Mouse (Mus musculus): ENCODE data around the gene Cyb5b. TPM values are rescaled to one million over a fixed set of nuclear protein-coding genes. Genes with fewer than 3 reads are reported as not detected.

Cyb5b gene
- polyA plus RNA-seq, 1 experiment from 2014 or later, result 113 TPM

- ATAC-seq (ENCODE audit: low read depth), result no peak
- H3K9ac ChIP-seq (replicated peaks; ENCODE audit: low read depth, low read length), result no peak overlapping the region
- H3K4me3 ChIP-seq (ENCODE audit: low read depth, low read length), result no peak overlapping the region
- H3K36me3 ChIP-seq (ENCODE audit: control insufficient read depth, insufficient read depth, low read length), result no peaks in the 10 kb centered on the region
- no peaks in the 10 kb centered on the region for H3K9me3 ChIP-seq (ENCODE audit: control insufficient read depth, low read length)
- WGBS, result 63% methylated on average over 19 of the region's 19 CpGs
- H3K4me1 ChIP-seq (ENCODE audit: control insufficient read depth, insufficient read depth, low read length), result no peaks in the 10 kb centered on the region
- no peak overlapping the region for H3K4me2 ChIP-seq (ENCODE audit: low read depth, low read length)
- H3K27me3 ChIP-seq (ENCODE audit: control insufficient read depth, insufficient read depth, low read length), result no peaks in the 10 kb centered on the region
- H3K27ac ChIP-seq (ENCODE audit: low read depth, low read length), result no peak overlapping the region
These were observed 36.1 kb upstream of the Cyb5b start for GRCm38 (mm10) chr8:107114150-107115007.

DNA sequence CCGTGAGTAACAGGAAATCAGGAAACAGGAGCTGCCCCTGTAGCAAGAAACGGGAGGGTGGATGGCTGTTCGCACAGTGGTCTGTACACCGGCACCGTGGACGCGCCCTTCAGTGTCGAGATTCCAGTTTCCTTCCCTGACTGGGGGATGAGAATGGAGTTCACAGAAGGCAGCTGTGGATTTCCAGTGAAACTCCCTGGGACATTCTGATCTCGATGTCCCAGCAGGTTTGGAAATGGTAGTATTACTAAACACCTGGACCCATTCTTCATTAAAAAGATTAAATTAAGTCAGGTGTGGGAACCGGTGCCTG, 35.5 kb upstream of the Cyb5b start:
- Histone ChIP-seq H3K27ac (ENCODE audit: low read depth, low read length) (no peak overlapping the region), H3K9me3 (ENCODE audit: control insufficient read depth, low read length) (no peaks in the 10 kb centered on the region), H3K36me3 (ENCODE audit: control insufficient read depth, insufficient read depth, low read length) (no peaks in the 10 kb centered on the region), H3K9ac (replicated peaks; ENCODE audit: low read depth, low read length) (no peak overlapping the region), H3K4me2 (ENCODE audit: low read depth, low read length) (no peak overlapping the region), H3K27me3 (ENCODE audit: control insufficient read depth, insufficient read depth, low read length) (no peaks in the 10 kb centered on the region), H3K4me1 (ENCODE audit: control insufficient read depth, insufficient read depth, low read length) (no peaks in the 10 kb centered on the region), H3K4me3 (ENCODE audit: low read depth, low read length) (no peak overlapping the region)
- 81% methylated on average over 10 of the region's 10 CpGs for WGBS
- ATAC-seq (ENCODE audit: low read depth), result no peak

DNA sequence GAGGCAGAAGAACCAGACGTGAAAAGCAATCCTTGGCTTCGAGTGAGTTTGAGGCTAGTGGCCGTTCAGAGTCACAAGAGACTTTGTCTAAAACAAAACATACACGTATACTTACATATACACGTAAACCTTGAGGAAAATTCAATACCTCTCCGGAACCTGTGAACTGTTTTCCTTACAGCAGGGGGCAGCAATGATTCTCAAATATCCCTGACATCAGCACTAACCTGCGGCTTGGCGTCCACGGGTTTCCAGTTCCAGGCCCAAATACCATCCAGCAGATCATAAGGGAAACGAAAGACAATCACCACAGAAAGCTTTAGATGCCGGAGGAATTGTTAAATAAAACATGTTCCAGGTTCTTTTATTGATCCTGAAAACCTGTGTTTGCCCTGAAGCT, 34.4 kb upstream of the Cyb5b start:
- whole genome bisulfite sequencing, result 17% methylated on average over 11 of the region's 11 CpGs
- no peak overlapping the region for H3K9ac ChIP-seq (replicated peaks; ENCODE audit: low read depth, low read length)
- ATAC-seq (ENCODE audit: low read depth), result no peak
- no peaks in the 10 kb centered on the region for H3K4me1 ChIP-seq (ENCODE audit: control insufficient read depth, insufficient read depth, low read length)
- H3K4me3 ChIP-seq (ENCODE audit: low read depth, low read length), result no peak overlapping the region
- no peaks in the 10 kb centered on the region for H3K27me3 ChIP-seq (ENCODE audit: control insufficient read depth, insufficient read depth, low read length)
- no peak overlapping the region for H3K27ac ChIP-seq (ENCODE audit: low read depth, low read length)
- H3K9me3 ChIP-seq (ENCODE audit: control insufficient read depth, low read length), result no peaks in the 10 kb centered on the region
- no peak overlapping the region for H3K4me2 ChIP-seq (ENCODE audit: low read depth, low read length)
- no peaks in the 10 kb centered on the region for H3K36me3 ChIP-seq (ENCODE audit: control insufficient read depth, insufficient read depth, low read length)

DNA sequence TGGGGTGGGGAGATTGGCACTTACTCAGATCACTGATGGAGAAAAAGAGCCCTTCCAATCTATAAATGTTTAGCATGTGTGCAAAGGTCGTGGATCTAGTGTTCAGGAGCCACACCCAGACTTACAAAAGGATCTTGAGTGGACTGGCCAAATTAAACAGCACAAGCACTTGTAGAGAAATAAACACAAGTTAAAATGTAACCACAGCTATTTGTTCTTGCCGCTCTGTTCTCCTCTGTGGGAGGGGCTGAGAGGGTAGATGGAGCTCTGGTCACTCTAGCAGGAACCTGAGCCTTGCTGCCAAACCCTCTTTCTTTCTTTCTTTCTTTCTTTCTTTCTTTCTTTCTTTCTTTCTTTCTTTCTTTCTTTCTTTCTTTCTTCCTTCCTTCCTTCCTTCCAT, 33.4 kb upstream of the Cyb5b start:
- Histone ChIP-seq H3K27me3 (ENCODE audit: control insufficient read depth, insufficient read depth, low read length) (no peaks in the 10 kb centered on the region), H3K9me3 (ENCODE audit: control insufficient read depth, low read length) (no peaks in the 10 kb centered on the region), H3K4me1 (ENCODE audit: control insufficient read depth, insufficient read depth, low read length) (no peaks in the 10 kb centered on the region), H3K4me2 (ENCODE audit: low read depth, low read length) (no peak overlapping the region), H3K36me3 (ENCODE audit: control insufficient read depth, insufficient read depth, low read length) (no peaks in the 10 kb centered on the region), H3K9ac (replicated peaks; ENCODE audit: low read depth, low read length) (no peak overlapping the region), H3K4me3 (ENCODE audit: low read depth, low read length) (no peak overlapping the region), H3K27ac (ENCODE audit: low read depth, low read length) (no peak overlapping the region)
- no peak for ATAC-seq (ENCODE audit: low read depth)
- WGBS, result 17% methylated on average over 2 of the region's 2 CpGs

GRCm38 (mm10) chr8:107118803-107119233, 31.6 kb upstream of the Cyb5b start:
- Histone ChIP-seq H3K9ac (replicated peaks; ENCODE audit: low read depth, low read length) (no peak overlapping the region), H3K27ac (ENCODE audit: low read depth, low read length) (no peak overlapping the region), H3K4me1 (ENCODE audit: control insufficient read depth, insufficient read depth, low read length) (peaks cover 4% of the 10 kb centered on the region; the same call in 1 of the 2 replicates), H3K27me3 (ENCODE audit: control insufficient read depth, insufficient read depth, low read length) (no peaks in the 10 kb centered on the region), H3K9me3 (ENCODE audit: control insufficient read depth, low read length) (no peaks in the 10 kb centered on the region), H3K4me3 (ENCODE audit: low read depth, low read length) (no peak overlapping the region), H3K36me3 (ENCODE audit: control insufficient read depth, insufficient read depth, low read length) (no peaks in the 10 kb centered on the region), H3K4me2 (ENCODE audit: low read depth, low read length) (no peak overlapping the region)
- no peak for ATAC-seq (ENCODE audit: low read depth)
- 59% methylated on average over 7 of the region's 7 CpGs for WGBS

DNA sequence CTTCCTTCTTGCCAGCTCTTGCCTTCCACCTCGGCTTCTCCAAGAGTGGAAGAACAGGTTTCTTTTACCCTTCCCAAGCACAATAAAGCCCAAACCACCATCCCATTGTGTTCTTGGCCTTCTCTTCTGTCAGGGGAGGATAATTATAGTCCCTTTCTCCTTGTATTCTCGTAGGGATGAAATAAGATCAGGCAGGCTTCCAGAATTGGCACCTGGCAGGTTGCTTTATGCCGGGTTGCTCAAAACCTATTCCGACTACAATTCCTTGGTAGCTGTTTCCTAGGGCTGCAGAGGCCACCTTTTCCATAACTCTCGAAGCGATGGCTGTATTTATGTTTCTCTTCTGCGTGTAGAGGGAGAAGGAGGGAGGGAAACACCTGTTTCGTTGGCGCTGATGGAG, 31.0 kb upstream of the Cyb5b start:
- Histone ChIP-seq H3K27ac (ENCODE audit: low read depth, low read length) (no peak overlapping the region), H3K9ac (replicated peaks; ENCODE audit: low read depth, low read length) (no peak overlapping the region), H3K4me1 (ENCODE audit: control insufficient read depth, insufficient read depth, low read length) (peaks cover 4% of the 10 kb centered on the region; the same call in 1 of the 2 replicates), H3K27me3 (ENCODE audit: control insufficient read depth, insufficient read depth, low read length) (no peaks in the 10 kb centered on the region), H3K36me3 (ENCODE audit: control insufficient read depth, insufficient read depth, low read length) (no peaks in the 10 kb centered on the region), H3K4me3 (ENCODE audit: low read depth, low read length) (no peak overlapping the region), H3K9me3 (ENCODE audit: control insufficient read depth, low read length) (no peaks in the 10 kb centered on the region), H3K4me2 (ENCODE audit: low read depth, low read length) (no peak overlapping the region)
- WGBS, result 66% methylated on average over 9 of the region's 9 CpGs
- no peak for ATAC-seq (ENCODE audit: low read depth)

DNA sequence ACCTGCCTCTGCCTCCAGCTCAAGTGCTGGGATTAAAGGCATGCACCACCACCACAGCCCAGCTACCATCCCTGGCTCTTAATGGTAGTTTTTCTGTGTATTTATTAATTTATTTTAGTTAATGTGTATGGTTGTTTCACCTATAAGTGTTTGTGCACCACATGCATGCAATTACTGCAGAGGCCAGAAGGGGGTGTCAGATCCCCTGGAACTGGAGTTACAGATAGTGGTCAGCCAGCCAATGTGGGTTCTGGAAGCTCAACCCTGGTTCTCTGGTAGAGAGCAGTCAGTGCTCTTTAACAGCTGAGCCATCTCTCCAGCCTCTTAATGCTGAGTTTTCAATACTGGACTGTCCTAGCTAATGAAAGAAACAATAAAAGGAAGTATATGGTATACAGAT, 29.6 kb upstream of the Cyb5b start:
- Histone ChIP-seq H3K27ac (ENCODE audit: low read depth, low read length) (no peak overlapping the region), H3K9ac (replicated peaks; ENCODE audit: low read depth, low read length) (no peak overlapping the region), H3K4me2 (ENCODE audit: low read depth, low read length) (no peak overlapping the region), H3K27me3 (ENCODE audit: control insufficient read depth, insufficient read depth, low read length) (no peaks in the 10 kb centered on the region), H3K4me1 (ENCODE audit: control insufficient read depth, insufficient read depth, low read length) (peaks cover 4% of the 10 kb centered on the region; the same call in 1 of the 2 replicates), H3K36me3 (ENCODE audit: control insufficient read depth, insufficient read depth, low read length) (no peaks in the 10 kb centered on the region), H3K9me3 (ENCODE audit: control insufficient read depth, low read length) (no peaks in the 10 kb centered on the region), H3K4me3 (ENCODE audit: low read depth, low read length) (no peak overlapping the region)
- ATAC-seq (ENCODE audit: low read depth), result no peak

GRCm38 (mm10) chr8:107121681-107122291, 28.7 kb upstream of the Cyb5b start:
- no peak for ATAC-seq (ENCODE audit: low read depth)
- H3K27me3 ChIP-seq (ENCODE audit: control insufficient read depth, insufficient read depth, low read length), result no peaks in the 10 kb centered on the region
- 90% methylated on average over 7 of the region's 7 CpGs for WGBS

DNA sequence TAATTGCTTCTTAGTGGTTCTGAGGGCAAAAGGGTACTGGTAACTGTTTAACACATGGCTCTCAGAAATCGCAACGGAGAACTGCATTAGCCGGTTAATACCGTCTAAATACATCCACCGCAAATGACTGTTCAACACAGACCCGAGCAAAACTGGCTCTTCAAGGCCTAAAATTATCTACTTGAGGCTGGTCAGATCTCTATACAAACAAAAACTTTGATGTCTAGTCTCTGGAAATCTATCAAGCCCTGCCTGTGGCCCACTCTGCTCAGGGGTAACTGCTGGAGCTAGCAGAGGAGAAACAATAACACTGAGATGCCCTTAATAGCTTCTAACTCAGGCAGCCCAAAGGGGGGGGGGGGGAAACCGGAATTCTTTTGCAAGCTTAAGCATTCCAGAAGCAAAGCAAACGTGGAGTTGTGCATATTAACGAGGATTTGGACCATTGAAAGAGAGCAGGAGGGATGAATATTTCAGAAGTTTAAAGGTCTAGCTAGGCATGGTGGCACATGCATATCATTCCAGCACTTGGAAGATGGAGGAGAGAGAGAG, 27.3 kb upstream of the Cyb5b start:
- no peak overlapping the region for H3K4me3 ChIP-seq (ENCODE audit: low read depth, low read length)
- no peak overlapping the region for H3K27ac ChIP-seq (ENCODE audit: low read depth, low read length)
- no peaks in the 10 kb centered on the region for H3K36me3 ChIP-seq (ENCODE audit: control insufficient read depth, insufficient read depth, low read length)
- no peaks in the 10 kb centered on the region for H3K9me3 ChIP-seq (ENCODE audit: control insufficient read depth, low read length)
- 24% methylated on average over 9 of the region's 9 CpGs for WGBS
- H3K4me1 ChIP-seq (ENCODE audit: control insufficient read depth, insufficient read depth, low read length), result peaks cover 4% of the 10 kb centered on the region; the same call in 1 of the 2 replicates
- H3K4me2 ChIP-seq (ENCODE audit: low read depth, low read length), result no peak overlapping the region
- ATAC-seq (ENCODE audit: low read depth), result no peak
- H3K27me3 ChIP-seq (ENCODE audit: control insufficient read depth, insufficient read depth, low read length), result no peaks in the 10 kb centered on the region
- H3K9ac ChIP-seq (replicated peaks; ENCODE audit: low read depth, low read length), result no peak overlapping the region

More at GRCm38 (mm10) chr8:107121681-107122291, 28.7 kb upstream of the Cyb5b start:
- Histone ChIP-seq H3K9me3 (ENCODE audit: control insufficient read depth, low read length) (no peaks in the 10 kb centered on the region), H3K4me3 (ENCODE audit: low read depth, low read length) (no peak overlapping the region), H3K4me1 (ENCODE audit: control insufficient read depth, insufficient read depth, low read length) (peaks cover 4% of the 10 kb centered on the region; the same call in 1 of the 2 replicates), H3K36me3 (ENCODE audit: control insufficient read depth, insufficient read depth, low read length) (no peaks in the 10 kb centered on the region), H3K9ac (replicated peaks; ENCODE audit: low read depth, low read length) (no peak overlapping the region), H3K4me2 (ENCODE audit: low read depth, low read length) (no peak overlapping the region), H3K27ac (ENCODE audit: low read depth, low read length) (no peak overlapping the region)
